Mouse (Mus musculus): ENCODE measurements around the gene Ly9. TPM values are rescaled to one million over a fixed set of nuclear protein-coding genes. Genes with fewer than 3 reads are reported as not detected.

Ly9 gene
- polyA plus RNA-seq, 1 experiment = 0.47 TPM

- no peak overlapping the region for H3K27ac ChIP-seq (ENCODE audit: insufficient read depth, low read length)
- H3K4me1 ChIP-seq (ENCODE audit: control insufficient read depth, insufficient read depth, low read length) = no peaks in the 10 kb centered on the region
- no peak for TF ChIP-seq CTCF (IDR thresholded peaks at IDR 0.05; ENCODE audit: borderline replicate concordance, insufficient read depth, low read length)
- no peak for TF ChIP-seq POLR2A (IDR thresholded peaks at IDR 0.05; ENCODE audit: low read depth, low read length)
- H3K4me3 ChIP-seq (ENCODE audit: insufficient read depth, low read length) = no peak overlapping the region
Observed at GRCm38 (mm10) chr1:171560262-171560661, 46.9 kb downstream of the Ly9 start.

DNA sequence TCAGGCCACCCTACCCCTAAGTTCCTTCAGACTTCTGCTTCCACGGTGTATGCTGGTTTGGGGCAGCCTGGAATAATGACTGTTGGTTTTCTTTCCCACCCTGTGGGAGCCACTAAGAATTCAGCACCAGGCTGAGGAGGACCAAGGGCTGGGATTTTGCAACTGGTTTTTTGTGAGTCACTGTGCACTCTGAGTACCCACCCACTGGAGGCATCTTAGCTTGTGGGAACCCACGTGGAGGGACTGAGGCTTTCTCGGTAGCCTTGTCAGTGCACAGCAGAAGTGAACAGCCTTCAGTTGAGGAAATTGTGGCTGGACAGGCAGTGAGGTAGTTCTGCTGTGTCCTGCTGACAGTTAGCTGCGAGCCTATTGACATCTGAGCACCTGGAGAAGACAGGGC is 48.3 kb downstream of the Ly9 start, which contains the start of gene Cd244a:
Cd244a (plus strand) TSS at position 296 of the 400 bp plus-strand sequence.
- TF ChIP-seq CTCF (IDR thresholded peaks at IDR 0.05; ENCODE audit: borderline replicate concordance, insufficient read depth, low read length) (no peak), POLR2A (IDR thresholded peaks at IDR 0.05; ENCODE audit: low read depth, low read length) (no peak)
- H3K4me3 ChIP-seq (ENCODE audit: insufficient read depth, low read length) = no peak within 1 kb of the TSS
- no peaks in the 10 kb centered on the region for H3K4me1 ChIP-seq (ENCODE audit: control insufficient read depth, insufficient read depth, low read length)
- H3K27ac ChIP-seq (ENCODE audit: insufficient read depth, low read length) = no peak within 1 kb of the TSS

DNA sequence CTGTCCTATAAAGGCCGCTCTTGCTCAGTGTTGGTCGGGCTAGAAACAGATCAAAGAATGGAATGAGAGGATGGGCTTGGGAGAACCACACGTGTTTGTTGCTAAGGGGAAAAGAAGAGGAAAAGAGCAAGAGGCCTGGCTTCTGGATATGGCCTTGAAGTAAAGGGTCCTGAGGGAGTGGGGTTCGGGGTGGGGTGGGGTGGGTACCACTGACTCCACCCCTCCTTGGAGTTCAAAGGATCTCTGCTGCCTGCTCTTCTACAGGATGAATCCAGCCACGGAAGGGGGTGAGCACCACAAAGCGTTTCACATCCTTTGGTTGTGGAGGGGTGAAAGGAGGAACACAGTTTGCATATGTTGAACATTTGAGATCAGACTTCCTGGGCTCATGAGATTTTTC is 48.8 kb downstream of the Ly9 start:
- no peaks in the 10 kb centered on the region for H3K4me1 ChIP-seq (ENCODE audit: control insufficient read depth, insufficient read depth, low read length)
- H3K4me3 ChIP-seq (ENCODE audit: insufficient read depth, low read length) = no peak overlapping the region
- H3K27ac ChIP-seq (ENCODE audit: insufficient read depth, low read length) = no peak overlapping the region
- TF ChIP-seq POLR2A (IDR thresholded peaks at IDR 0.05; ENCODE audit: low read depth, low read length) (no peak), CTCF (IDR thresholded peaks at IDR 0.05; ENCODE audit: borderline replicate concordance, insufficient read depth, low read length) (no peak)

DNA sequence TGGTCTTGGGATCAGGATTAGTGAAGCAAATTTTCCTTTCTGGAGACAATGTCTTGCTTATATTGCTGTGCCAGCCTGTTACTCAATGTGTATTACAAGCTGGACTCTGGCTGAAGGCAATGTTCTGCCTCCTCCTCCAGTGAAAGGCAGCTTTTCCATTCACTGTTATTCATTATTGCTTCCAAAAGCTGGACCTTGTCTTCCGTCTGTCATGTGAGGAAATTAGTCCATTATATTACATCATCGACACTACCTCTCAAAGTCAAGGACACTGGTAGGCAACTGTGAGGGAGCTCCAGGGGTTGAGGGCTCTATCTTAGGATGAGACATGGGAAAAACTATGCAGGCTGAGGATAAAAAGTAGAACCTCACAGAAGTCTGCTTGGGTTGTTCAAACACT is 50.8 kb downstream of the Ly9 start:
- Histone ChIP-seq H3K4me3 (ENCODE audit: insufficient read depth, low read length) (no peak overlapping the region), H3K27ac (ENCODE audit: insufficient read depth, low read length) (no peak overlapping the region), H3K4me1 (ENCODE audit: control insufficient read depth, insufficient read depth, low read length) (no peaks in the 10 kb centered on the region)
- TF ChIP-seq CTCF (IDR thresholded peaks at IDR 0.05; ENCODE audit: borderline replicate concordance, insufficient read depth, low read length) = no peak
- no peak for TF ChIP-seq POLR2A (IDR thresholded peaks at IDR 0.05; ENCODE audit: low read depth, low read length)

DNA sequence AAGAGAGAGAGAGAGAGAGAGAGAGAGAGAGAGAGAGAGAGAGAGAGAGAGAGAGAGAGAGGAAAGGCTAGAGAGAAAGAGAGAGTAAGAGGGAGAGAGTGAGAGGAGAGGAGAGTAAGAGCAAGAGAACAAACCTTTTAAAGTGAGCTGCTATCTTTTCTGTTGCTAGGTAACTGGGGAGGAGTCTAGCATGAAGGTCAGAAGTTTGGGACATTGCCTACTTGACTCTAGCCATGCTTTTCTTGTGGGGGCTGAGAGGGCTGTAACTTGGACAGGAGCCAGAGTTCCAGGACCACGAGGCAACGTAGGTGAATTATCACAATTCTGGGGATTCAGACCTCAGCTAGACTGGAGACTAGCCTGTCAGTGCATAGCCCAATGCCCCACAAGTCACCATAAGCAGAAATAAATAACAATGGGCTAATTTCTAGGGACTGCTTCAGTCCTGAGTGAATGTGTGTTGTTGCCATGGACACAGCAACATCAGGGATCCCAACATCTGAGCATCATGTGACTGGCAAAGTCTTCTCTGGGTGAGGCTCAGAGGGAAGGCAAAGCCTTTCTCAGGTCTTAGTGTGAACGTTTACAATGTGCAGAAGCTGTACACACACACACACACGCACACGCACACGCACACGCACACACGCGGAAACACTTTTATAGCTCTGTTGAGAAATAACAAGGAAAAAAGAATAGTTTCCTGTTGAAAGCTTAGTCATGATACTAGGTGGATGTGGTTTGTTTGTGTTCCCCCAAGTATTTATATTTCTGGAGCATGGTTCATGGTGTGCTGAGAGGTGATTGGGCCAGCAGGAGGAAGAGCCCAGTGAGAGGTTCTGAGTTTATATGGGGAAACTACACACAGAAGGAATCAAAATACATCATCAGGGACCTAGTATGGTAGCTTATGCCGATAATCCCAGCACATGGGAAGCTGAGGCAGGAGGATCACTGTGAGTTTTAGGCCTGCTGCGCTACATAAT is 53.6 kb downstream of the Ly9 start:
- H3K4me3 ChIP-seq (ENCODE audit: insufficient read depth, low read length) = no peak overlapping the region
- H3K27ac ChIP-seq (ENCODE audit: insufficient read depth, low read length) = no peak overlapping the region
- TF ChIP-seq POLR2A (IDR thresholded peaks at IDR 0.05; ENCODE audit: low read depth, low read length) (no peak), CTCF (IDR thresholded peaks at IDR 0.05; ENCODE audit: borderline replicate concordance, insufficient read depth, low read length) (no peak)
- no peaks in the 10 kb centered on the region for H3K4me1 ChIP-seq (ENCODE audit: control insufficient read depth, insufficient read depth, low read length)

DNA sequence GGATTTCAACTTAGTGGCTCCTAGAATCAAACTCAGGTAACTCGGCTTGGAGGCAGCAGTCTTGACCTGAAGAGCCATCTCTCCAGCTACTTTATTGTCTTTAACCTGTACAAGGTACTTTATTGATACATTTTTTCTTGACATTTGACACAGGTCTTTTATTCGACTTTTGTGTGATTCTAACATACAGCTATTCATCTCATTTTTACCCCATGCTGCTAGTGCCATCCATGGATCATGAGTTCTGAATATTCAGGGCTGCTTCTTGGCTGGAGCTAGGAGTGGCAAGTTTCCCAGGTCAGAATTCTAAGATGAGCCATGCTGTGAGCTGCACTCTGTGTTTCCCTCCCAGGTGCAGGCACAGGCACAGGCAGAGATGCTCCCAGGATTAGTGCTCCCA is 55.0 kb downstream of the Ly9 start:
- TF ChIP-seq POLR2A (IDR thresholded peaks at IDR 0.05; ENCODE audit: low read depth, low read length) = no peak
- TF ChIP-seq CTCF (IDR thresholded peaks at IDR 0.05; ENCODE audit: borderline replicate concordance, insufficient read depth, low read length) = no peak
- no peak overlapping the region for H3K4me3 ChIP-seq (ENCODE audit: insufficient read depth, low read length)
- H3K27ac ChIP-seq (ENCODE audit: insufficient read depth, low read length) = no peak overlapping the region
- H3K4me1 ChIP-seq (ENCODE audit: control insufficient read depth, insufficient read depth, low read length) = no peaks in the 10 kb centered on the region

GRCm38 (mm10) chr1:171551326-171551725 is 55.9 kb downstream of the Ly9 start:
- H3K27ac ChIP-seq (ENCODE audit: insufficient read depth, low read length) = no peak overlapping the region
- no peak for TF ChIP-seq POLR2A (IDR thresholded peaks at IDR 0.05; ENCODE audit: low read depth, low read length)
- TF ChIP-seq CTCF (IDR thresholded peaks at IDR 0.05; ENCODE audit: borderline replicate concordance, insufficient read depth, low read length) = no peak
- H3K4me1 ChIP-seq (ENCODE audit: control insufficient read depth, insufficient read depth, low read length) = no peaks in the 10 kb centered on the region
- no peak overlapping the region for H3K4me3 ChIP-seq (ENCODE audit: insufficient read depth, low read length)

DNA sequence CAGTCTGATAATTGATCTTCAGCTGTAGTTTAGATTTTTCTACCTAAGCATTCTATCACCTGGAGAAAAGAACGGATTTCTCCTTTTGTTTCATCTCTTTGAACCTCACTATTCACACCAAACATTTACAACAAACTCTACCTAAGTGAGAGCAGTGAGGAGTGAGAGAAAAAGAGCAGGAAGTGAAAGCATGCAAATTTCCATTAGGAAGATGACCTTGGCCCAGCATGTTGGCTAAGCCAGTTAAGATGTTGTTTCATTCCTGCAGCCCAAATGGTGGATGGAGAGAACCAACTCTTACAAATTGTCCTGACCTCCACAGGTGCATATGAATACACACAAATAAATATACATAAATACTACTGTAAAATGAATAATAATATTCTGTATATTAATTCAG is 66.5 kb downstream of the Ly9 start:
- TF ChIP-seq CTCF (IDR thresholded peaks at IDR 0.05; ENCODE audit: borderline replicate concordance, insufficient read depth, low read length) (no peak), POLR2A (IDR thresholded peaks at IDR 0.05; ENCODE audit: low read depth, low read length) (no peak)
- no peak overlapping the region for H3K27ac ChIP-seq (ENCODE audit: insufficient read depth, low read length)
- no peaks in the 10 kb centered on the region for H3K4me1 ChIP-seq (ENCODE audit: control insufficient read depth, insufficient read depth, low read length)
- no peak overlapping the region for H3K4me3 ChIP-seq (ENCODE audit: insufficient read depth, low read length)

Other genes with a start within 250 kb of the Ly9 start
- gene Klhdc9, start 246.6 kb downstream of the Ly9 start, polyA plus RNA-seq (2011; ENCODE audit: insufficient read length, low read depth, missing spikeins) = not detected in 2 replicates
- 0.15 TPM in 1 of 2 replicates, not detected in the other for gene Nectin4, start 237.3 kb downstream of the Ly9 start, polyA plus RNA-seq (2011; ENCODE audit: insufficient read length, low read depth, missing spikeins)
- 0.47 TPM in 1 of 2 replicates, not detected in the other for gene Arhgap30, start 218.5 kb downstream of the Ly9 start, polyA plus RNA-seq (2011; ENCODE audit: insufficient read length, low read depth, missing spikeins)
- 28.3 and 37.3 TPM in 2 replicates for gene Usf1, start 196.1 kb downstream of the Ly9 start, polyA plus RNA-seq (2011; ENCODE audit: insufficient read length, low read depth, missing spikeins)
- 1.9 TPM in 1 of 2 replicates, not detected in the other for gene Tstd1, start 188.5 kb downstream of the Ly9 start, polyA plus RNA-seq (2011; ENCODE audit: insufficient read length, low read depth, missing spikeins)
- 7.4 and 9.4 TPM in 2 replicates for gene F11r, start 169.9 kb downstream of the Ly9 start, polyA plus RNA-seq (2011; ENCODE audit: insufficient read length, low read depth, missing spikeins)
- 4.0 and 6.1 TPM in 2 replicates for gene Alyref2, start 103.9 kb downstream of the Ly9 start, polyA plus RNA-seq (2011; ENCODE audit: insufficient read length, low read depth, missing spikeins)
- not detected in 2 replicates for gene Itln1, start 72.1 kb downstream of the Ly9 start, polyA plus RNA-seq (2011; ENCODE audit: insufficient read length, low read depth, missing spikeins)
- gene Cd244a, start 48.2 kb downstream of the Ly9 start, polyA plus RNA-seq (2011; ENCODE audit: insufficient read length, low read depth, missing spikeins) = 0.40 TPM in 1 of 2 replicates, not detected in the other
- not detected in 2 replicates for gene Slamf7, start 45.6 kb upstream of the Ly9 start, polyA plus RNA-seq (2011; ENCODE audit: insufficient read length, low read depth, missing spikeins)
- 1.6 TPM in 1 of 2 replicates, not detected in the other for gene Cd48, start 74.6 kb upstream of the Ly9 start, polyA plus RNA-seq (2011; ENCODE audit: insufficient read length, low read depth, missing spikeins)
- not detected in 2 replicates for gene Slamf1, start 159.7 kb upstream of the Ly9 start, polyA plus RNA-seq (2011; ENCODE audit: insufficient read length, low read depth, missing spikeins)
- gene Cd84, start 232.3 kb upstream of the Ly9 start, polyA plus RNA-seq (2011; ENCODE audit: insufficient read length, low read depth, missing spikeins) = 0.33 and 2.0 TPM in 2 replicates

Data from embryonic fibroblast, embryonic 13.5 days (primary cell).